Mouse (Mus musculus) ES-CJ7 (cell line): ENCODE measurements around the gene Ccrl2.
A peak's percentile ranks its signal among the peaks of the same experiment; 100 is the strongest.

Experiments
- DNase-seq: peaks from one replicate; pipeline ENCODE4 v3.0.0; 2011; ENCODE audit warnings: low read depth, low spot score

The Ccrl2 gene

DNA sequence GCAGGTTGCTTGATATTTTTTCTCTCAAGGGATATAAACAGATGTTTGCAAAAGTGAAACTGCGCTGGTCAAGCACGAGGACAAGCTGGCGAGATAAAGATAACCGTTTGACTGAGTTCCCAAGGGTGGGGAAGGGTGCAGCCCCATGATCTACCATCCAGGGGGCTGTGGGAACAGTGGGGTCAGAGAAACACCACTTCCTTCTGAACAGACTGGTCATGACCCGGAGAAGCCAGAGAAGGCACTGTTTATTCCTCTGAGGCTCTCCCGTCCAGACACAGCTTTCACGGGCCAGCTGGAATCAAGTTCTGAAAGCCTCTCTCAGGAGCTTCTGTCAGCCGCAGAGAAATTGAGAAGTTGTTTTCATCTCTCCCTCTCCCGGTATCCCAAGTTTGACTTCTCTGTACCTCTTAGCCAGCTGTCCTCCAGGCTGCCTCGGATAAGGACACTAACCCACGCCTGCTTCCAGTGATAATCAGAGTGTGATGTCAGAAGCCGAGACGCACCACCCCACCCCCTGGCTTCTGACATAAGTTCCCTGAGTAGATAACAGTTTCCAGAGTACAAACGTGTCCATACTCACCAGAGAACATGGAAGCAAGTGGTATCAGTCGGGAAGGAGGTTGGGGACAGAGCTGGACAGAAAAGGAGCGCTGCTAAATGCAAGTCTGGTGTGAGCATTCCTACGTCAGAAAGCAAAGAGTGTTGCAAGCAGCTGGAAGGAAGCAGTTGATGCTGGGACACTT is at the start of gene Ccrl2:
TSS of gene Ccrl2 (minus strand) at position 722 of the 746 bp plus-strand sequence.
- no peak for DNase-seq

DNA sequence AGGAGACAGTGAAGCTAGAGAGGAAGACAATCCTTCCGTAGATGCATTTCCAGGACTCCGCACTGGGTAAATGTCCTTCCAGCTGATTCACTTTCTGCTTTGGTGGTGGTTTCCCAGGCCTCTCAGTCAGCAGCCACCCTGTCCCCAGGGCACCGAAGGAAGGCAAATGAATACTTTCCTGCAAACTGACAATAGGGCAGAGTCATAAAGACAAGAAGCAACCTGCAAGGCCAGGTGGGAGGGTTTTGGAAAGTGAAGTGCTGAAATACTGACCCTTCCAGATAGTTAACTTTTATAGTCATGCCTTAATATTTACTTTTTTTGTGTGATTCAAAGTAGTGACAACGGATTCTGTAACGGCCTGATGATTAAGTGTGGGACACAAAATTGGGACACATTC is 46.6 kb upstream of the Ccrl2 start:
- no peak for DNase-seq

DNA sequence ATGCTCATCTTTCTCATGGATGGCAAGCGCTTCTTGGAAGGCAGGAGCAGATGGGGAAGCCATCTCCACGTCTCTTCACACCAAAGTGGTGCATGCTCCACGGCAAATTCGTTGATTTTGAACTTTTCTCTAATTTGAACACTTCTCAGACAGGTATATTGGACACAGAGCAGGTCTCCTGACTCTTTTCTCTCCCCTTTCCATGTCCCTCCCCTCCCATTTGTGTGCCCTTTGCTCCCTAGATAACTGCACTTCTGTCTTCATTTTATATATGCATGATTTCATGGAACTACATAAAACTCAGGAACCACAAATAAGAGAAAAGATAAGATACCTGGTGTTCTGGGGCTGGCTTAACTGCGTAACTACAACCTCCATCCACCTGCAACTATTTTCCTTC is 46.0 kb upstream of the Ccrl2 start:
- no peak for DNase-seq

DNA sequence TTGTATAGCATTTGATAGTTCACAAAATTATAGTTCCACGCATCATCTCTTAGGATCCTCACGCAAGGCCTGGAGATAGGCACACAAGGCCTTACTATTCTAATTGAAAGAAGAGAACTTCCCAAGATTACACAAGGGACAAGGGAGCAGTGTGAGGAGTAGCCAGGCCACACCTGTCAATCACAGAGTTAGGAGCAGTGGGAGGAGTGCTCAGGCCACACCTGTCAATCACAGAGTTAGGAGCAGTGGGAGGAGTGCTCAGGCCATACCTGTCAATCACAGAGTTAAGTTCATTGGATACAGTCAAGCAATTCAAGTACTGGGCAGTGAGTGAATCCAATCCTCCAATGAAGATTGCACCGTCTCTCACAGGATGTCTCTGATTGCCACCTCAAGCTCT is 43.1 kb upstream of the Ccrl2 start:
- no peak for DNase-seq

DNA sequence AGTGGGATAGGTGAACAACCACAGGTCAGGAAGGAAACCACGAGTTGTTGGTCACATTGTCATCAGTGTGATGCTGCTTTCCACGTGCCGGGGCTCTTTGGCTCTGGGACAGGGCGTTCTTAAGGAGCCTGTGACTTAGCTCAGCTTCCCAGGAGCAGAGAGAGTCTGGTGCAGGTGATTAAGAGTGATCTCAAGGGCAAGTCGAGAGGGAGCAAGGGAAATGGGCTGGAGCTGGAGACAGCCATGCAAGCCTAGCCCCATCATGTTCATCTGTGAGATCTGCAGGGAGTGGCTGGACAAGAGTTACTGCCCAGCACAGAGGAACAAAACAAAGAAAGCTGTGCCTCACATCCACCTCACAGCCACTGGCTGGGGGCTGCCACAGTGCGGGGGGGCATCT is 40.2 kb upstream of the Ccrl2 start:
- no peak for DNase-seq

DNA sequence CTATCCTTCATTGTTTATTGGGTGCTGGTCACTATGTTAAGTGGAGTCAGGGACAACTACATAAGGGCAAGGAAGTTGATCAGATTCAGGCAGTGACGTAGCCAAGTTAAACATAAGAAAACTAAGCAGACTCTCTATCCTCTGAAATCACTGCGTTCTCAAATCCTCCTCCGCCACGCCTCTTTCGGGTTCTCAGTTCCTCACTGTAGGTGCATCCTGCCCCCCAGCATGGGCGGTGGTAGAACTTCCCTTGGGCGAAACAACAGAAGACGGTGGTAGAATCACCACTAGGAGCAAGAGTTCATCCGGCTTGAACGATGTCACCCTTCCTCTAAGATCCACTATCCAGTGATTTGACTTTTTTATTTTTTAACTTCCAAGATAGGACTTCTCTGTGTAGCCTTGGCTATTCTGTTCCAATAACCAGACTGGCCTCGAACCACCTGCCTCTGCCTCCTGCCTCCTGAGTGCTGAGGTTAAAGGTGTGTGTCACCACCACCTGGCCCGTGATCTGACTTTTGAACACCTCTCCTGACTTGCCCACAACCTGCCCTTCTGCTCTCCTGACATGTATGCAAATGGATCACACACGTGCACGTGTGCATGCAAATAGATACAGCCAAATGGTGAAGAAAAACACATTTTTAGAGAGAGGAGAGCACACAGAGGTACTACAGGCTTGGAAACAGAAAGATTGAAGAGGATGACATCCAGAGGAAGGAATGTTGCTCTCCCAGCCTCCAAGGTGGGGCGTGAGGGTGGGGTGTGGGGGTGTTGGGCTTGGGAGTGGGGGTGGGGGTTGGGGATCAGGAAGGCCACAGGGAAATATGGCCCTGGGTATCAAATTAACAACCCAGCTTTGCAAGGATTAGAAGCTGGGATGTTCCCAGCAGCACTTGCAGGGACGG is 39.4 kb upstream of the Ccrl2 start:
- no peak for DNase-seq

DNA sequence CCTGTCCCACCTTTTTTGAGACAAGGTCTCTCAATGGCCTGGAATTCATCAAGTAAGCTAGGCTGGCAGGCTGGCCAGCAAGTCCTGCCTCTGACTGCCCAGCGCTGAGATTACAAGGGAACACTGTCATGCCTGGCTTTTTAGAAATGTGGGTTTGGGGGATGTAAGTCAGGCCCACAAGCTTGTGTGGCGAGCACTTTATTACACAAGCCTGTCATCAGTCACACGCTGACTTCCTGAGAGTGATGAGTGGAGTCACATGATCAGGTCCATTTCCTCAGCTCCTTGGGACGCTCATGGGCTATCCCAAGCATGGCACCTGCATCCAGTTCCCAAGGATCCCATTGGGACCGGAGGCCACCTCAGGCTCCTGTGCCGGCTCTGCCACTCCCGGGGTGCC is 38.4 kb upstream of the Ccrl2 start:
- DNase-seq = no peak

DNA sequence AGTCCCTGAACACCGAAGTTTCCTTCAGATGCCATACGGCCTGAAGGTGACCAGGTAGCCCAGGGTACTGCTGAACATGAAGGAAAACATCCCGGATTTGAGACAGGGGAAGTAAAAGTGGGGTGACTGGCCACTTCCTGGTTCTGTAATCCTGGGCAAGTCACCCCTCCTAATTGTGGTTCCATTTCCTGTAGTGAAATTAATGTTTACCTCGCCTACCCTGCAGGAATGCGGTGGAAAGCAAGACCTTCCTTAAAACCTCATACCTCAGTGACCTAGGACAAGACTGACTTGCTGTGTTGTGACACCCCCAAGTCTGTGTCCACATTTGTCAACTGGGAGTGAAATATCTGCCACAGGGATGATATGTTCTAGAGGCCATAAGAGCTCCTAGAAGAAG is 37.3 kb upstream of the Ccrl2 start:
- DNase-seq = no peak

DNA sequence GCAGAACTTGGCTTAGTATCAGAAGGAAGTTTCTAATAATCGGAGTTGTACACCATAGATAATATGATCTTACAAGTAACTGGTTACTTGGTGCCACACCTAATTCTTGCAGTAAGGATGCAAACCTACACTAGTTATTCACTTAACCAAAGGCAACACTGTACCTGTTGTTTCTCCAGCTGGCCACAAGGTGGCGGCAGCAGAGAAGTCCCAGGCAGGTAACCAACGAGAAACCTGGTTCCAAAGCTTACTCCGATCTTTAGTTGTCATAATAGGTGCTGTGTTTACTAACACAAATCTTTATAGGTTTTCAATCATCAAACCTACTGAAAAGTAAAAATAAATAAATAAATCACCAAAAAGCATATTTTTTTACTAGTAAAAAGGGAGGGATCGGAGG is 35.8 kb upstream of the Ccrl2 start:
- peak; percentile 68 for DNase-seq

DNA sequence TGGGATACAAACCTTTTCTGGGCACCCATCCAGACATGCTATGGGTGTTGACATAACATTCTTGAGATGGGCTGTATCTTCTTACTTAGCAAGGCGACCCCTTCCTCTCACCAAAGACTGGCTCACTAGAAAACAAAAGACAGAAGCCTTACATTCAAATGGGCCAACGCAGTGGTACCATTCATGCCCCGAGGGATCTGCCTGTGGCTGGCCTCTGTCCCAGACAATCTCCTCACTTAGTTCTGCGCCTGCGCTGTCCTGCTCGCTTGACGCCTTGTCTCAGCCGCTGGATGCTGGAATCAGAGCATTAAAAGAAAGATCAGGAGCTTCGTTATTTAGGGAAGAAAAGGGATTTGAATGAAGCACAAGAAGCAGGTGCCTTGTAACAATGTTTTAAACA is 35.3 kb upstream of the Ccrl2 start:
- no peak for DNase-seq

DNA sequence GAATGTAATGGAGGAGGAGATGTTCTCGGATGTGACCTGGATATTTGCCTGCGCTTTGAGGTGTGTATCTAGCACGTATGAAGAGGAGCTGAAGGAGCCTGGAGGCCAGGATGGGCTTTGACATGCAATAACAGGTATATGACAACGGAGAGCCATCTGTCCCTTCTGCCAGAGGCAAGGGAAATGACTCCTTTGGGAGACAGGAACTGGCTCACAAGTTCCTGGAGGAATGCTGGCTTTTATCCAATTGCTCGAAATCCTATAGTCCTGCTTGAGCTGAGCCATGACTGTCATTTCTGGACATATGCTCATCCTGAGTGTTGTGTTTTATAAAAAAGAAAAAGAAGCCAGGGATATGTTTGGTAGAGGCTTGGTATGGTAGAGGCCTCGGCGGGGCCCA is 31.6 kb upstream of the Ccrl2 start:
- no peak for DNase-seq

DNA sequence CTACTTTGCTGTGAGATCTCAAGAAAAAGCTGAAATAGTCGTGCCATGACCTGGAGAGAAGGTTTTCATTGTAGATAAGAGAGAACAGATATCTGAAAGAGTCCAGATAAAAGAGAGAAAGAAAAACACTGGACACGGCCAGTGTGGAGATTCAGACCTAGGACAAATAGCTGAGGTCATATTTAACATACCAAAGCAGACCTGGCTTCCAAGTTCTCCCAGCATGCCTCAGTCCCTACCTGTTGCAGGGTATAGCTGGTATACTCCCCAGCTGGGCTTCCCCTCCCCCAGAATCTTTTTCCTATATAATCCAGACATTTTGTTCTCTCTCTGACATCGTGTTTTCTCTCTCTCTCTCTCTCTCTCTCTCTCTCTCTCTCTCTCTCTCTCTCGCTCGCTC is 30.6 kb upstream of the Ccrl2 start:
- DNase-seq = no peak

DNA sequence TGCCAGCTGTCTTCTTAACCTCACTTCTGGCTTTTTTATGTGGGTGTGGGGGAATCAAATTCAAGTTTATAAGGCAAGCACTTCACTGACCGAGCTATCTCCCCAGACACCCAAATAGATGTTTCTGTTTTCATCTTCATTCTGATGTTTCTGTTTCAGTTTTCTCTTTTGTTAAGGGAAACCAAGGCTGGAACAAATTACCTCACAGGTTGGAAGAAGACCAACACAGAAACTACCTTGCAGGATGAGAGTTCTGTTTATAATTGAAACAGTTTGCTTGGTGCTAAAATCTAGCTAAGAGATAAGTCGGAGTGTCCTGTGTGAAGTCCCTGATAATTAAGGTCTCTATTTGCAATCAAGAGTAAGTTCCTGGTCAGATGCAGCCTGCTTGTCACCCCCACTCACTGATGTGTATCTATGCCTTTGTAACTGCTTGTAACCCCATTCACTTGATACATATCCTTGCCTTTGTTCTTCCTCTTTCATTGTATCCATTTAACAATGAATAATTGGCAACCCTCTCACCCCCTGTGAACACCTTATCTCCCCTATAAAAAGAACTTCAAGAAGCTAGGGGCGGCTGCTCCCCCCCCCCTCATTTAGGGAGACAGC is 29.8 kb upstream of the Ccrl2 start:
- no peak for DNase-seq

DNA sequence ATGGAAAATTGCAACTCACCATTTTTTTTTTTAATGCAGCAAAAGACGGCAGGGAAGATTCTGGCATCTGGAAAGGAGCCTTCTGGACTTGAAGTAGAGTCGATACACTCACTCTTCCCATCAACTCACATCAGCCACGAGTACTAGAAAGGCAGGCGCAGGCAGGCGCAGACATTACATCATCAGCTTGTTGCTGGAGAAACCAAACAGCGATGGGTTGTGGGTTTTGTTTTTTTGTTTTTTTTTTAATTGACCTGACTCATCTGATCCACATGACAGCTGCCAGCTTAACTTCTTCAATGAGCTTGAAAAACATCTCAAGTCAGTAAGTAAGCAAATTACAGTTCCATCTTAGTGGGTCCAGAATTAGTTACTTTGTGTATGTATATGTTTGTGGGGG is 28.8 kb upstream of the Ccrl2 start:
- no peak for DNase-seq

DNA sequence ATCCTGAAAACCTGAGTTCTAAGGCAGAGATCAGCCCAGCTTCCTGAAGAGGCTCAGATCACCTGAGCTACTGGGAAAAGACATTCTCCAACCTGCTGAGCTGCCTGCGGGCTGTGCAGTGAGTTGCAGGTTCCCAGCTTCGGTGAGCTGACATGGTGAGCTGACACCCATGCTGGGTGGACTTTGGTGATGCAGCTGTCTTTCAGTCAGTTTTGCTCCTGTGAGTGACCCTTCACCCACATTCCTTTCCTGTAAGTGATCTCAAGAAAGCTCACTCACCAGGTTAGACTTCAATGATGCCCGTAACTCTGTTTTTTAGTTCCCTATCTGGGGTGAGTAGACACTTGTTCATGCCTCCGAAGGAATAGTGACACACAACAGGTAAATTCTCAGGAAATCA is 28.0 kb upstream of the Ccrl2 start:
- DNase-seq = no peak

DNA sequence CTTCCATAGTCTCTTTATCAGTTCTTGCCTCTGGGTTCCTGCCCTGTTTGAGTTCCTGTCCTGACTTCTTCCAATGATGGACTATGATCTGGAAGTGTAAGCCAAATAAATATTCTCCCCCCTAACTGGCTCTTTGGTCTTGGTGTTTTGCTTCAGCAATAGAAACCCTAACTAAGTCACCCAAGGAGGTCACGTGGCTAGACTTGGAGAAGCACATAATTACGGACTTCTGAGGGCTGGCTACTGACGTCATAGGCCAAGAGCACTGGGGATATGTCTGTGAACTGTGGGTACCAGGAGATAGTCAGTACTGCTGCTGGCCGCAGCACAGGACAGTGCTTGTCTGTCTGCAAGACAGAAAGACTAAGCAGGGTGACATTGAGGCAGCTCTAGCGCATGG is 24.4 kb upstream of the Ccrl2 start:
- no peak for DNase-seq

DNA sequence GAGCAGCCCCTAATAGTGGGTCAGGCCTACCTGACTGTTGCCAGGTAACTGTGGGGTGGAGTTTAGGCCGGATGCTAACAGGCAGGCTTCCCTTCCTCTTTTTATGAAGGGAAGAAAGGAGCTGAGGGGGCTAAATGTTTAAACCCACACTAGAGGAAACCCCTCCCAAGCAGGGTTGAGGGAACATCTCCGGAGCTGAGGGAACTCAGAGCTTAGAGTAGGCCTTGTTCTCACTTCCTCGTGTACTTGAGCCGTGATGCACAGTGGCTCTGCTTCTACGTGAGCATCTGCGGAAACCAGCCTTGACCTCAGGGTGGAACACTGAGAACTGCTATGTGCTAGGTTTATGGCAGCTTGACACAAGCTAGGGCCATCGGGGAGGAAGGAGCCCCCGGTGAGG is 23.5 kb upstream of the Ccrl2 start:
- DNase-seq = no peak

DNA sequence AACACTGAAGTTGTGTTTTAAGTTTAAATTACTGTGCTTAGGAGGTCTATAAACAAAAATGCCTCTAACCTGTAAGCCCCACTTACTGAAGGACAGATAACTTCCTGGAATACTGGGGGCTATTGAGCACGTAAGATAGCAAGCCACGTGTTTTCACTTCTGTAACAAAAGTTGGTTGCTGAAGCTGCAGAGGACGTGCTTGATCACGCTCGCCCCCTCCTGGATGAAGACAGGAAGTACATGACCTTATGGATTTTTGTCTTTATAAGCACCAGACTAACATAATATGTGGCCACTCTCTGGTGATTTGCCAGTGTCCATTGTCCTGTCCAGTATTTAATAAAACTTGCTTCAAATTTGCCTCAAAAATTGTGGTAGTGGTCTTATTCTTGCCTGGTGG is 20.4 kb upstream of the Ccrl2 start:
- peak; percentile 62 for DNase-seq

DNA sequence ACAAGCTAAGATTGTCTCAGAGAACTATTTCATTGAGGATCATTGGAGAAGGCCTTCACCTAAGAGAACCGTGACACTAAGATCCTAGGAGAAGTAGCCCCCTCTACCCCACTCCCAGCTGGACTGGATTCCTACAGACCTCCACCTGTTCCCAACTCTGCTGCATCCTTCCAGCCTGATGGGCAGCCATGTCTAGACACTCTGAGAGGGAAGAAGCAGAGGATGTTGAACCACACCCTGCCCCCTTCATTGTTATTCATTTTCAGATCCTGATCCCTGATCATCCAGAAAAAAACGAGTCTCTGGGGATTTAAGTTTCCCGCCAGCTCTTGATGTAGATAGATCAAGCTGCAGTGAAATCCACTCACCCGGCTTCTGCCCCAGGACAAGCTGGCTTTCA is 15.7 kb upstream of the Ccrl2 start:
- DNase-seq = peak; percentile 50

DNA sequence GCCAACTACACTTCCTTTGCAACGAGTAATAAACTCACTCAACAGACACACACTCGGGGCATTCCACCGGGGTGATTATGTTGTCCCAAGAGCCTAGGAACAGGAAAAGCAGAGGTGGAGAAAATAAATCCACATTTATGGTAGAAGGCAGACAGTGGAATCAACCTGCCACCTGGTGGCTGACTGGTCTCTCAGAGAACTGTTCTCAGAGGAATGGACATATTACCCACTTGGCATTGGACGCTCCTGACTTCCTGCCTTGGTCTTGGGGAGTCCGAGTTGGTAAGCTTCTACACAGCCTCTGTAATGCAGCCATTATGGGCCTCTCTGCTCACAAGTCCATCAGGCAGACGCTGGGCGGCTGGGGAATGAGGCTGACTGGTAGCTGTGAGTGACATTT is 14.9 kb upstream of the Ccrl2 start:
- DNase-seq = peak; percentile 43

DNA sequence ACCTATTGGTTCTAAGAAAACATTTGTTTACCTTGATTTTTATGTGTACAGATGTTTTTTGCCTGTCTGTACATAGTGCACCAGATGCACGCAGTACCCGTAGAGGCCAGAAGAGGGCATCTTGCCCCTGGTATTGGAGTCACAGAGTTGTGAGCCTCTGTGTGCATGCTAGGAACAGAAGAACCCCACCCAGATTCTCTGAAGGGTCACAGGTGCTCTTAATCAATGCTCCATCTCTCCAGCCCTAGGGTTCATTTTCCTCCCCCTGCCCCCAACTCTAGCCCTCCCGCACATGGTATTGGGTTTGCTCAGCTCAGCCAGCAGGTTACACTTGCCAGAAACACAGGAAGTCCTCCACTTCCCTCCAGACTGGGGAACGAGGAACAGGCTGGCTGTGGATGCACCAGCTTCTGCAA is 13.2 kb upstream of the Ccrl2 start:
- DNase-seq = peak; percentile 81

DNA sequence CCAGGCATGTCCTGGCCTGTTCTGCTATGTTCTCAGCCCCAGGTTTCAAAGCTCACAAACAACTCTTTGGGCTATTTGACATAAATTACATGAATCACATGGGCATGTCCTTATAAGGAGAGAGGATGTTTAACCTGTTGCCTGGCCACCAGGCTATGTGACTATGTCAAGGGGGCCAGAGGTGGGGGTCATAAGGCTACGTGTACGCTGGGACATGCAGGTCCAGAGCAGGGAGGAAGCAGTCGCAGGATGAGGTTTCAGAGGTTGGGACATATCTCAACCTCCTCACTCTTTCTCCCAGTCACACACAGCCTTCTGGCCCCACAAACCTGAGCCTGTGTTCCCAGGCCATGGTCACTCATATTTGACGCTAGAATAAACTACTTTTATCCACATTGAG is 9.7 kb upstream of the Ccrl2 start:
- DNase-seq = no peak

DNA sequence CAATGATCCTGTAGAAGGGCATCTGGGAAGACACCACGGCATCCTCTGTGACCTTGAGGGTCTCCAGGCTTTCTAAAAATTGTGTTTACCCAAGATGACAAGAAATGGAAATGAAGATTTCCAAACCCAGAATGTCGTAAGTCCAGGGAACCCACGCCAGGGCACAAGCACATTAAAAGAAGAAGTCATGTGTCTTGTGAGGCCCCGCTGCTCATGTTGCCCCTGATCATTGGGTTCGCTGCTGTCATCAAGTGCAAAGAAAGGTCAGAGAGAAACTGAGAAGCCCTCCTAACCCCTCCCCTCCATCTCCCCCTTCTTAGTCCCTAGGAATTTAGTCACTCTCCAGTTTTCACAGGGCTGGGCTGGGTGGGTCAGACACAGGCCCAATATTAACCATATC is 5.5 kb upstream of the Ccrl2 start:
- no peak for DNase-seq
